Mouse (Mus musculus) erythroblast, embryonic 14.5 days (primary cell): ENCODE results near the gene Lrrc17.

Source experiments
- GATA1 ChIP-seq: IDR thresholded peaks from 2 replicates; pipeline ENCODE4 v1.6.1; 2012; ENCODE audit warnings: low read length, inconsistent platforms, mixed read lengths
- TAL1 ChIP-seq: IDR thresholded peaks from 3 replicates; pipeline ENCODE4 v1.6.1; 2012; ENCODE audit warnings: low read length, inconsistent platforms, mixed read lengths

GRCm38 (mm10) chr5:21593201-21593709, 49.9 kb downstream of the Lrrc17 start:
- no peak for TF ChIP-seq GATA1
- TF ChIP-seq TAL1 = no peak
